Mouse (Mus musculus) left cerebral cortex, adult 8-10 months (tissue): ENCODE data around the gene Mydgf. TPM values are rescaled to one million over a fixed set of nuclear protein-coding genes. Genes with fewer than 3 reads are reported as not detected.
A peak's percentile ranks its signal among the peaks of the same experiment; 100 is the strongest.

Source experiments
- DNase-seq, 2 experiments: peaks; one replicate each; pipeline ENCODE4 v3.0.0; 2022; ENCODE audit warnings: low spot score in 2 of 2
- microRNA-seq, 2 experiments: library from miRNA; unstranded; fragments of <30 nt; microRNA quantifications; one replicate each; pipeline ENCODE4 v1.2.0; 2022
- total RNA-seq, 4 experiments: library from RNA; stranded (reverse); gene quantifications; 2 replicates each; pipeline ENCODE4 v1.2.4; 2022

The Mydgf gene
- total RNA-seq, 4 experiments from 2014 or later, result 36.8 to 38.3 (median 37.5) TPM

- DNase-seq, result no peak
Observed at GRCm38 (mm10) chr17:56144546-56144945, 39.2 kb downstream of the Mydgf start.

DNA sequence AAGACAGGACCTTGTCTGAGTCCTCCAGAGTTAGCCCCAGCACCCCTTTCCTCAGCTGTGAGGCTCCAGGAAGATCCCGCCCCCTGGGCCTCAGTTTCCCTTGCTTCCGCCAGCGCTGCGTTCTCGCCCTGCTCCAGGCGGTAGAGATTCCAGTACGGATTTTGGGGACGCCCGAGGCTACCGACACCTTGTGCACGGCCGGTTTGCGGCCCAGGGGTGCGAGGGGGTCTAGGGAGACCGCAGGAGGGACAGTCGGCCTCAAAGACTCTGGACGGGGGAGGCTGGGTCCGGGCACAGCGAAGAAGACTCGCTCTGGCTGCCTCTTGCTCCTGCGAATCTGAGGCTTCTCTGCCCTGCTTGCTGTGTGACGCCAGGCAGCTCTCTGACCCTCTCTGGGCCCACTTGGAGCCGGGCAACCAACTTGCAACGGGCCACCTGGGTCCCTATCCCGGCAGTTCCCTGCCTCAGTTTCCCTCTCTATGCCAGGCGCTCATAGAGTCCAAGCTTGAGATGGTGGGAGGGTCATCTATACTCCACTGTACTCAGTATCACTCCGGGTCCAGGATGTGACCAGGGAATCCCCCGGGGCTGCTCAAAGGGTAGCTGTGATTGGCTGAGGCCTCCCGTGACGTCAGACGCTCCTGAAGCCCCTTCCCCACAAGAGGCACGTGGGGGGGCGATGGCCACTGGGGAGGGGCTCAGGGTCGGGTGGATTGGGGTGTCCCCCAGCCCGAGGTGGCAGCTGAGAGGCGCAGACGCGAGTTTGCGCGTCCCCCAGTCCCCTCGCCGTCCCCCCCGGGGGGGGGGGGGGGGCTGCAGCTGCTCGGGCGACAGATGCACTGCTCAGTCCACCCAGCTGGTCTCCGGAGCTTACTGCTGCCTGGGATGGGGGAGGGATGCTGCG, 41.8 kb downstream of the Mydgf start:
- peak in 1 of 2 experiments; percentile 71 for DNase-seq

- DNase-seq, result peak in 1 of 2 experiments; percentile 76
Observed at GRCm38 (mm10) chr17:56139858-56140595, 43.7 kb downstream of the Mydgf start, which contains the start of gene Sema6b. Sema6b (minus strand) TSS chr17:56140343.

GRCm38 (mm10) chr17:56139355-56139754, 44.4 kb downstream of the Mydgf start:
- no peak for DNase-seq

GRCm38 (mm10) chr17:56137839-56138613, 45.7 kb downstream of the Mydgf start:
- DNase-seq, result no peak

DNA sequence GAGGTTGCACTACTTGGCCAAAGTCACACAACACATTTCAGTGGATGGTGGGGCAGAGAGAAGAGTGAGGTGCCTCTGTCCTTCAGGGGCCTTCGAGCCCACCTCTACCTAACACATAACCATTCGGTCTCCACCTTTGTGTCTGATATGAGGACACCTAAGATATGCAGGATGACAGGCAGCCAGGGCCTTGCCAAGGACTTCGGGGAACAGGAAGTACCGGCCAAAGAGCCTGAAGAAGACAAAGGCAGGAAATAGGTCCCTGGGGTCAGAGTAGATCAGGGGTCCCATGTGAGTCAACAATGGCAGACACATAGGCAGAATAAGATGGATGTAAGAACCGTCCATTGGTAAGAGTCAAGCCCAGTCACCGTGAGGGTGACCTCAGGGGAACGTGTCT, 47.2 kb downstream of the Mydgf start:
- no peak for DNase-seq

DNA sequence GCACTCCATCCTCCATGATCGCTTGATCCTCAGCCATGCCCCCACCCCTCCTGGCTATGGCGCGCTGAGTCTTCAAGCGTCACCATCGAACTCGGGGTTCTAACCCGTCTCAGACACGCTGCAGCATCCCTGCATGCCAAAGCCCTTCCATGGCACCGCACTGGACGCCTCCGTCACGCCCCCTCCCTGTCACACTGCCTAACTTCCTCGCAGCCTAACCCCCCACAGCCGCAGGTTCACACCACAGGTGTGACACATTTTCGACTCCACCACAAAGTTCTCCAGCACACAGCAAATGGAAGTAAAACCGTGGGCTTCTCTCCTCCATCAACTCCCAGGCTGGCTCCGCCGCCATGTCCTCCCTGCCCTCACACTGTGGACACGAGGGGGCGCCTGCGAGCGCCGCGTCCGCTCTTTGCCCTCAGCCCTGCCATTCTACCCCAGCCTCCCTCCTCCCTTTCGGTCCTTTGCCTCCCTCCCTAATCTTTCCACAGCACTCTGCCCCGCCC, 49.2 kb downstream of the Mydgf start:
- no peak for DNase-seq

- DNase-seq, result no peak
Observed at GRCm38 (mm10) chr17:56133457-56134363, 50.0 kb downstream of the Mydgf start.

DNA sequence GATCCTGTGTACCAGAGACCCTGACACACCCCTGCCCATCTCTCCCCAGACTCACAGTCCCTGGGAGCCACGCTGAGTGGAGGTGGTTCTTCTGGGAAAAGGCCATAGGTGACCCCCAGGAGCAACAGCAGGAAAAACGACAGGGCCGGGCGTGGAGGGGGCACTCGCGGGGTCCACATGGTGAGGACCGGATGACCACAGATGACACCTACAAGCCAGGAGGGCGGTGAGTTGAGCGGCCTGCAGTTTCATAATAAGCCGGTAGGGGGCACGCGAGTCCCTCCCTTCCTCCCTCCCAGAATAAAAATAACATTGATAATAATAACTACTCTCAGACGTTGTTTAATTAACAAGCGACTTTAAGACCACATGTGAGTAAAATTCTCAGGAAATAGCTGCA, 51.1 kb downstream of the Mydgf start:
- no peak for DNase-seq

DNA sequence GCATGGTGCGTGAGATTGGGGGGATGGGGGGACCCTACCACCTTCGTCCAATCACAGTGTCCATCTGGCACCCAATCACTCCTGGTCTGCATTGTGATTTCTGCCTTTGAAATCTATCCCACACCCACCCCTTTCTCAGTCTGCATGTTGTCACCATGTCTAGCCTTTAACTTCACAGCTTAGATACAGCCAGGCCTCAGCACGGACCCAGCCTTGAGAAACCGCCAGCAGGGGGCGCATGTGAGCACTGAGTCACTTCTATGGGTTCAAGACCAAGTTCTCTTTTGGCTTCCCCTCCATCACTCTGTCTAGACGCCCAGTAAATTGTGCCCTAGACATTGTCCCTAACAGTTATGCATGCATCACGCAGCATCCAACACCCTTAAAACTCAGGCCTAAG, 51.9 kb downstream of the Mydgf start:
- DNase-seq, result no peak

- DNase-seq, result no peak
Observed at GRCm38 (mm10) chr17:56131136-56131535, 52.6 kb downstream of the Mydgf start.

- no peak for DNase-seq
Observed at GRCm38 (mm10) chr17:56128246-56128645, 55.5 kb downstream of the Mydgf start.

- no peak for DNase-seq
Observed at GRCm38 (mm10) chr17:56126175-56126574, 57.5 kb downstream of the Mydgf start.

Small RNA genes lying within 50 kb of the gene (microRNA-seq; reads per million reads assigned to microRNA genes)
- 0 reads per million in 2 experiments for gene Gm44397

Other genes starting within 250 kb of the Mydgf start
- 1 to 10 TPM; 3.5 to 5.2 (median 4.0) TPM for gene Zfp119b, start 234.4 kb downstream of the Mydgf start, total RNA-seq
- 1 to 10 TPM; 1.1 to 2.5 (median 1.7) TPM for gene Ebi3, start 231.3 kb downstream of the Mydgf start, total RNA-seq
- 10 to 100 TPM; 12.9 to 16.9 (median 15.0) TPM for gene Yju2, start 224.8 kb downstream of the Mydgf start, total RNA-seq
- 10 to 100 TPM; 34.8 to 38.9 (median 37.7) TPM for gene Shd, start 213.5 kb downstream of the Mydgf start, total RNA-seq
- 10 to 100 TPM; 73.6 to 91.7 (median 81.2) TPM for gene Fsd1, start 197.4 kb downstream of the Mydgf start, total RNA-seq
- 1 to 10 TPM; 1.7 to 2.4 (median 2.1) TPM for gene Stap2, start 178.3 kb downstream of the Mydgf start, total RNA-seq
- gene Mpnd, start 178.2 kb downstream of the Mydgf start, total RNA-seq, result 100 to 1,000 TPM; 107 to 123 (median 117) TPM
- gene Sh3gl1, start 147.3 kb downstream of the Mydgf start, total RNA-seq, result 10 to 100 TPM; 31.2 to 36.7 (median 34.0) TPM
- gene Chaf1a, start 143.5 kb downstream of the Mydgf start, total RNA-seq, result 1 to 10 TPM; 2.6 to 3.5 (median 3.1) TPM
- 10 to 100 TPM; 86.2 to 97.2 (median 91.5) TPM for gene Ubxn6, start 108.9 kb downstream of the Mydgf start, total RNA-seq
- 100 to 1,000 TPM in 3 of 4 experiments, 10 to 100 TPM in 1; 95.3 to 115 (median 104) TPM for gene Hdgfl2, start 104.3 kb downstream of the Mydgf start, total RNA-seq
- 10 to 100 TPM in 1 of 4 experiments, 1 to 10 TPM in 3; 4.7 to 14.9 (median 7.5) TPM for gene Plin4, start 74.1 kb downstream of the Mydgf start, total RNA-seq
- gene Plin5, start 66.3 kb downstream of the Mydgf start, total RNA-seq, result under 1 TPM; 0.81 to 0.96 (median 0.93) TPM
- 1 to 10 TPM; 1.5 to 3.4 (median 2.0) TPM for gene Lrg1, start 61.9 kb downstream of the Mydgf start, total RNA-seq
- gene Sema6b, start 43.6 kb downstream of the Mydgf start, total RNA-seq, result 100 to 1,000 TPM; 116 to 130 (median 121) TPM
- gene Tnfaip8l1, start 21.4 kb downstream of the Mydgf start, total RNA-seq, result 1 to 10 TPM; 6.1 to 8.9 (median 7.1) TPM
- gene Dpp9, start 35.0 kb upstream of the Mydgf start, total RNA-seq, result 10 to 100 TPM; 56.1 to 61.3 (median 59.8) TPM
- gene Fem1a, start 72.9 kb upstream of the Mydgf start, total RNA-seq, result 10 to 100 TPM; 33.1 to 34.5 (median 33.8) TPM
- gene Ticam1, start 92.9 kb upstream of the Mydgf start, total RNA-seq, result 1 to 10 TPM; 5.7 to 8.4 (median 6.5) TPM
- 10 to 100 TPM; 14.6 to 18.2 (median 15.4) TPM for gene Plin3, start 109.0 kb upstream of the Mydgf start, total RNA-seq
- gene Arrdc5, start 116.4 kb upstream of the Mydgf start, total RNA-seq, result not detected
- 1 to 10 TPM in 2 of 4 experiments, under 1 TPM in 2; 0.80 to 1.8 (median 1.3) TPM for gene Uhrf1, start 119.4 kb upstream of the Mydgf start, total RNA-seq
- 10 to 100 TPM; 66.4 to 71.0 (median 67.0) TPM for gene Kdm4b, start 142.1 kb upstream of the Mydgf start, total RNA-seq